Mouse (Mus musculus): ENCODE results near the gene Ninj2.

GRCm38 (mm10) chr6:120190912-120191311, 97.8 kb downstream of the Ninj2 start:
- TF ChIP-seq CTCF (IDR thresholded peaks at IDR 0.05; ENCODE audit: control insufficient read depth, insufficient read depth, insufficient read length) = no peak
- TF ChIP-seq MYOG (IDR thresholded peaks at IDR 0.05; ENCODE audit: control insufficient read depth, extremely low read depth, insufficient read length) = no peak
- TF ChIP-seq USF1 (IDR thresholded peaks at IDR 0.05; ENCODE audit: low read depth) = no peak
- TF ChIP-seq FOSL1 (IDR thresholded peaks at IDR 0.05; ENCODE audit: insufficient read depth, low read length, poor library complexity, severe bottlenecking) = peak; percentile 96
- no peak for TF ChIP-seq CEBPB (IDR thresholded peaks at IDR 0.05; ENCODE audit: low read depth)
- TF ChIP-seq MYOD1 (IDR thresholded peaks at IDR 0.05; ENCODE audit: control insufficient read depth, insufficient read length, low read depth) = peak; percentile 83
